Mouse (Mus musculus) thymus, postnatal 10 days (tissue): ENCODE results near the gene D130043K22Rik.

Experiments used
- DNase-seq, 2 experiments: peaks; one replicate each; pipeline ENCODE4 v3.0.0; 2021; ENCODE audit warnings: low spot score in 2 of 2

Gene D130043K22Rik

GRCm38 (mm10) chr13:24844983-24845955, at the start of gene D130043K22Rik:
D130043K22Rik (plus strand) TSS chr13:24845135.
- peak in 1 of 2 experiments; percentile 29 for DNase-seq

DNA sequence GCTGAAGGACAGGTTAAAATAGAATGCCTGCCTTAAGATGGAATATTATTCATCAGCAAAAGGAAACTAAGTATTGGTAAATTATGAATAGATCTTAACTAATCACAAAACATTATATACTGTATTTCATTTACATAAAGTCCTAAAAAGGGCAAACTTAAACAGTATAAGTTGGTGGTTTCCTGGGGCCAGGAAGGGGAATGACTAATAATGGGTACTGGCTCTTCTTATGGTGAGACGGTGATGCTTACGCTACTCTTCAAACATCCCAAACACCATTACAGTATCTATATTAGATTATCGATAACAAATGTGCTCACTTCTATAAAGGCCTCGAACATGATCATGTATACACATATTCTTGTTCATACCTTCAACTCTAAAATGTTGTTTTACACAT, 46.2 kb upstream of the D130043K22Rik start:
- no peak for DNase-seq

DNA sequence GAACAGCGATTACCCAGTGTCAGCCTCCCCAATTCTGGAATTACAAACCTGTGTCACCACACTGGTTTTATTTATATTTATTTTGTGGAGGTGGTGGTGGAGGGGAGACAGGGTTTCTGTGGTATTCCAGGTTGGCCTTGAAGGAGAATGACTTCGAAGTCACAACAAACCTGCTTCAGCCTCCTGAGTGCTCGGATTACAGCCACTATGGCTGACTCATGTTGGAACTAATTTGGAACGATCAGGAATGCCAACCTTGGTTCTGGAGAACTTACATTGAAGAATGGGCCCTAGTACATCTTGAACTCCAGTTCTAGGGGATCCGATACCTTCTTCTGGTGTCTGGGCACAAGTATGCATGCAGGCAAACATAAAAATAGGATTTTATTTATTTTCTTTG, 45.6 kb upstream of the D130043K22Rik start:
- no peak for DNase-seq

GRCm38 (mm10) chr13:24799925-24800673, 44.8 kb upstream of the D130043K22Rik start:
- peak; percentile 23 to 26 for DNase-seq

DNA sequence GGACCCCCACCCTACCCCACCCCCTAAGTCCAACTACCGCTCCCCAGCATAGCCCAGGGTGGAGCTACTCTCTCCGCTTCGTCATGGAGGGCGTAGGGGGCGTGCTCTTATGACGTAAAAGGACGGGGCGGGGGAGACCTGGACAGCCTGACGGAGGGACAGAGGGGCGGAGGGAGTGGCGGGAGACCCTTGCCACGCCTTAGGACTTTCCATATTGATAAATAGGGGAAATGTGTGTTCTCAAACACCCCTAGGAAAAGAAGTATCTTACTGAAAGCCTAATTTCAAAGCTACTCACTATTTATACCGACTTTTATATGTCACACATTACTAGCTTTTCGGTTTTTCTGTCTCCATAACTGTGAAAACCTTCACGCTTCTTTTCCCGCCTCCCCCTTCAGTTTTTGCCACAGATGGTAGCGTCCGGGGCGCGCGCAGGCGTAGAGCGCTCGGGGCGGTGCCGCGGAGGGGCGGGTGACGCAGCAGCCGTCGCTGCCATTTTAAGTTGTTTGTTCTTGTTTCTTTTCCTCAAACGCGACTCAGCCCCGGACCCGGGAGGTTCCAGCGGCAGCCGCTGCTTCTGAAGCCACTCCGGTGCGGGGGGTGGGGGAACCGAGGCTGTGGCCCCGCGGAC, 44.1 kb upstream of the D130043K22Rik start:
- DNase-seq, result peak; percentile 97 to 98

DNA sequence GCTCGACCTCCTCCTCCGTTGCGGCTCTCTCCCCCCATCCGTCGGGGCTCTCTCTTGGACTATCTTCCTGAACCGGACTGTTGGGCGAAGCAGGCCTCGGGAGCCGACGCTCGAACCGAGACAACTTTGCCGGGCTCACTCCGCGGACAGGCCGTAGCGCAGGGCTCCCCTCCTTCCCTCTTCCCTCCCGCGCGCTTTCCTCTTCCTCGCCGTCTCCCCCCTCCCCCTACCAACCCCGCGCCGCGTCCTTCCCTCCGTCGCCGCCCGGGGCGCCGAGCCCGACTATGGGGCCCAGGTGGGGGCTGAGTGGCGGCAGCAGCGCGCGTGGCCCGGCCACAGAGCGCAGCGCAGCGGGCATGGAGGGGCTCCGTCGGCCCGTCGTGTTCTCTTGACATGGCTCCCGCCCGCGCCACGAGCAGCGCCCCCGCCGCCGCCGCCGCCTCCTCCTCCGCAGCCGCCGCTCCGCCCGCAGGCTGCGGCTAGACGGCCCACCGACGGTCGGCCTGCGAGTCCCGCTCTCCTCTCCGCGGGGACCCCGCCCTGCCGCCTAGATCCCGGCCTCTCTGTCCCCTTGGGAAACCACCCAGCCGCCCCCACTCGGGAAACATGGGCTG, 43.5 kb upstream of the D130043K22Rik start, which contains the start of gene BC005537:
TSS of gene BC005537 (plus strand) at position 350 of the 614 bp plus-strand sequence.
- peak in 1 of 2 experiments; percentile 64 for DNase-seq

DNA sequence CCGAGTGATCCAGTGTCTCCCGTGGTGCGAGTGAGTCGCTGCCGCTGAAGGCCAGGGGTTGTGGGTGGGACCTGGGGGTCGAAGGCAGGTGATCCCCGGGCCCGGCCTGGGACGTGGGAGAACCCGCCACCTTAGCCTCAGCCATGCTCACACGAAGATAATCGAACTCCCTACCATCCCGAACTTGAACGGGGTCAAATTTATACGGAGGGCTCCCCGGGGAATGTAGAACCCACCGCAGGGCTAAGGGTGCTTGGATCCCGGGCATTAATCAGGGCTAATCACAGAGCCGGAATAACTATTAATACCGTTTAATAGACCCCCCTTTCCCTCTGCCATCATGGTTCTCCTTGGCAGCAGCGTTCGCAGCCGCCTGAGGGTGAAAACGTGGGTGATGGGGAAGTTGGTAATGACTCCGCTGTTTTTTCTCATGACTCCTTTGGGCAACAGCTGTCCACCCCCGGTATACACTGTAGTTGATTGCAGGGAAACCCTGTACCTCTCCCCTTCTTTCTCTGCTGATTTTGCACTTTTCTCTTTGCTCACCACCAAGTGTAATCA, 42.7 kb upstream of the D130043K22Rik start:
- DNase-seq, result peak; percentile 18 to 22

- no peak for DNase-seq
These were observed 41.7 kb upstream of the D130043K22Rik start for GRCm38 (mm10) chr13:24803196-24803595.

DNA sequence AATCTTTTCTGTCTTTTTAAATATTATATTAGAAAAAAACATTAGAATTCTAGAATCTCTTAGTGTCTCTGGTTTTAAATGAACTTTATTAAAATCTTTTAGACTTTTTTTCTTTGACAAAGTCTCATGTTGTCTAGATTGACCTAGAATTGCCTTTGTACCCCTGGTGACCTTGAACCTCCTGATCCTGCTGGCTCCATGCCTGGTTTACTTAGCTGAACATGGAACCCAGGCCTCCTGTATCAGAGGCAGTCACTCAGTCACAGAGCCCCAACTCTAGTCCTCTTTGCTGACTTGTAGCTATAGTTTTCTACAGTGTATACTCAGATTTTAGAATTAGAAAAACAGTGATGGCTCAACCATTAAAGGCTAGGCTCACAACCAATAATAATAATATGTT, 38.9 kb upstream of the D130043K22Rik start:
- DNase-seq, result no peak

DNA sequence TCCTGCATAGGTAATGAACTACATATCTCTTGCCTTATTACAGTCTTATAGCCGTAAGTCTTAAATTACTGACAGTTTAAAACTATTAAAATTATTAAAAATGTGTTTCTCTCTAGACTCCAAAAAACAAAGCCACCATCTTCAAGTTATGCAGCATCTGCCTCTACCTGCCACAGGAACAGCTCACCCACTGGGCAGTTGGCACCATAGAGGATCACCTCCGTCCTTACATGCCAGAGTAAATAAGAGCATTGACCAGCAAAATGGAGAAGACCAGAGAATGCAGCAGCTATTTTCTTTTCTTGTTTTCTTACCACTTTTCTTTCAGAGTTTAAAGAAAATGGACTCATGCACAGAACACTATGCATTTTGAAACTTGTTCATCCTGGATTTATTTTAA, 32.4 kb upstream of the D130043K22Rik start:
- DNase-seq, result no peak

DNA sequence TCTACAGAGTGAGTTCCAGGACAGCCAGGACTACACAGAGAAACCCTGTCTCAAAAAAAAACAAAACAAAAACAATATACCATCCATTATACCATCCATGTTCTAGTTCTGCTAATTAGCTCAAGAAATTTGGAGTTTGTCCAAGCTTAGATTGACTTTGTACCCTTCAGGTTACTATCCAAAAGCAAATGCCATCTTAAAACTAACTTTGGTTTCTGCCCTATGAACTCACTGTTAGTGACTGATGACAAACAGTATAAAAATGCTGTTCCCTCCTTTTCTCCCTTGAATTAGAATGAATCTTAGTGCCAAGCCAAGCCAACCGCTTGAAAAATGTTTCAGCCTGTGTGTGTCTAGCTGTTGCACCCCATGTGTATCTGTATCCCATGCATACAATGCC, 30.3 kb upstream of the D130043K22Rik start:
- DNase-seq, result no peak

DNA sequence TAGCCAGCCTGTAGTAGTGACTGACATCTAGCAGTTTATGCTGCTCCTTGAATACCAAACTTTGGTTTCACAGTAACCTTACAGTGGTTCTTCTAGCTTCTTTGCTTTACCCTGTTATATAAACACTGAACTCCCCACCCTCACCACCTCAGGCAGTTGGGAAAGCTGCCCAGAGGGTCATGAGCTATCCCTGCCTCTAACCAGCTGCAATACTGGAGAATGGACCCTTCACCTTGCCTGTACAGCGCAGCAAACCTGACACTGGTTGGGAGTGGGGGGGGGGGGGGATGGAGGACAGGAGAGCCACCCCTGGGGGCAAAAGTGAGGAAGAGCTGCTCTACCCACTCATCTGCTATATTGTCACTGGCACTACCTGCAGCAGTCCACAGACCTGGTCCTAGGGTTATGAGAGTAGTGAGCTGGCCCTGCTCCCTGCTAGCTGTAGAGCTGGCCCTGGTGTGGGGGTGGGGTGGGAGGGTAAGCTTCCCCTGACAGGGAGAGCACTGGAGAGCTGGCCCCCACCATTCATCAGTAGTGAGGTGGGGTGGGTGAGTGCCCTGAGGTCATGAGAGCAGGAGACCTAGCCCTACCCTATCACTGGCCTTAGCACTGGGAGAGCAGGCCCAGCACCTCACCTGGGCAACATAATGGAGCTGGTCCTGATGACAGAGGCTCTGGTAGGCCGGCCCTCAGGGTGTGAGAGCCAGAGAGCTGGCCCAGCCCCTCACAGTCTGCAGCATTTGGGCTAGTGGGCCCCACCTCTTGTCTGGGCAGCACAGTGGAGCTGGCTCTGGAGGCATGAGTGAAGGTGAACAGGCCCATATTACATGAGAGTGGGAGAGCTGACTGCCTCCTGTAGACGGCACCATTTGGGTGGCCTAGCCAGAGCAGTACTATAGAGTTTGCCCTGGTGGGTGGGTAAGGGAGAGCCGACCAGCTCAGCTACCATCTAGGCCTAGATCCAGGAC, 28.5 kb upstream of the D130043K22Rik start:
- DNase-seq, result no peak

DNA sequence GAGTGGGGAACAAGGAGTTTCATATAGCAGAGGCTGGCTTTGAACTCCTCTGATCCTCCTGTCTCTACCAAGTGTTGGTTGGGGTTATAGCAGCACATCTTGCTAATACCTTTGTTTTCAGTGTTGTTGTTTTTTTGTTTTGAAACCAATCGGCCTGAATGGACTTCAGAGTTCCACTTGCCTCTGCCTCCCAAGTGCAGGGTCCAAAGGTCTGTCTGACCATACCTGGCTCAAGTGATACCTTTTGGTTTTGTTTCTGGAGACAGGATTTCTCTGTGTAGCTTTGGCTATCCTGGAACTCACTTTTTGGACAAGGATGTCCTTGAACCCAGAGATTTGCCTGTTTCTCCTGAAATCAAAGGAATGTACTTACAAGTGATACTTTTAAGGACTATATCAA, 25.0 kb upstream of the D130043K22Rik start:
- no peak for DNase-seq

DNA sequence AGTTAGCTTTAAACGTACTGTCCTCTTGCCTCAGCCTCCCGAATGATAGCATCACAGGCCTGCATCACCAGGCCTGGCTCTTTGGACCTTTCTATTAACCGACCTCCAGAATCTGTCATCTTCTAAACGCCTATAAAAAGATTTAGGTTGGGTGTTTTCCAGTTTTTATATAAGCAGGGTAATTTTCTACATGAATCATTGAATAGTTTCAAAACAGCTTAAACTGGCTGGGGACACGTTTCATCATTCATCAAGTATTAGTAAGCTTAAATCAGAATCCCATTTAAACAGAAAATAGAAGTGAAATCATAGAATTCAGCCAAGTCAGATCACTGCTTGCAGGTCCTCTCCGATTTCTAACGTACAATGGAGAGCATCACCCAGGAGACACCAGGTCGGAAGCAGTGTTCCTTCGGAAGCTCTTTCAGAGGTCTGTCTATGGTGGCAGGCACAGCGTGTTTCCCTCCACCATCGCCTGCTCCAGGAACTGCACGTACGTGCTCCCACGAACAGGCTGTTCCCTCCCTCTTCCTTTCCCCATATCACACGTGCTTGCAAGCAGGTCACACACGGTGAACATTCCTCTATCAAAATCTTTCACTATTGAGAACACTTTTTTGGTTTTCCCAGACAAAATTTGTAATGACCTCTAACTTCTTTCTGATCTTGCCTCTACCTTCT, 22.1 kb upstream of the D130043K22Rik start:
- no peak for DNase-seq

- no peak for DNase-seq
These were observed 20.3 kb upstream of the D130043K22Rik start for GRCm38 (mm10) chr13:24824647-24825046.

- no peak for DNase-seq
These were observed 19.3 kb upstream of the D130043K22Rik start for GRCm38 (mm10) chr13:24825587-24825986.

DNA sequence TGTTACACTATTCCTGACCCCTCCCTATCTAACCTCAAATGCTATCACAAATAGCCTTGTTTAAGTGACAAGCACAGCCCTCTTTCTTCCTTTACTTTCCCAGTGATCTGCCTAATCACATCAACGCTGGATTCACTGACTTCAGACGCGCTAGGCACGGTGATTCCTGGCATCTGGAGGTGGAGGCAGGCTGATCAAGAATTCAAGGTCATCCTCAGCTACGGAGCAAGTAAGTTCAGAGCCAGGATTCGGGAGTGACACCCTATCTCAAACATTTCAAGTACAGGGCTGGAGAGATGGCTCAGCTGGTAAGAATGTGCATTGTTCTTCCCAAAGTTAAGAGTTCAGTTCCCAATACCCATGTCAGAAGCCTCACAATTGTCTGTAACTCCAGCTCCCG, 18.8 kb upstream of the D130043K22Rik start:
- no peak for DNase-seq

GRCm38 (mm10) chr13:24830756-24831352, 14.1 kb upstream of the D130043K22Rik start:
- DNase-seq, result peak; percentile 7 to 8
